Mouse (Mus musculus) left cerebral cortex, adult 11 months (tissue): ENCODE results near the gene Pdap1.

Experiments
- DNase-seq: peaks from one replicate; pipeline ENCODE4 v3.0.0; 2022; ENCODE audit warnings: low spot score

Gene Pdap1

DNA sequence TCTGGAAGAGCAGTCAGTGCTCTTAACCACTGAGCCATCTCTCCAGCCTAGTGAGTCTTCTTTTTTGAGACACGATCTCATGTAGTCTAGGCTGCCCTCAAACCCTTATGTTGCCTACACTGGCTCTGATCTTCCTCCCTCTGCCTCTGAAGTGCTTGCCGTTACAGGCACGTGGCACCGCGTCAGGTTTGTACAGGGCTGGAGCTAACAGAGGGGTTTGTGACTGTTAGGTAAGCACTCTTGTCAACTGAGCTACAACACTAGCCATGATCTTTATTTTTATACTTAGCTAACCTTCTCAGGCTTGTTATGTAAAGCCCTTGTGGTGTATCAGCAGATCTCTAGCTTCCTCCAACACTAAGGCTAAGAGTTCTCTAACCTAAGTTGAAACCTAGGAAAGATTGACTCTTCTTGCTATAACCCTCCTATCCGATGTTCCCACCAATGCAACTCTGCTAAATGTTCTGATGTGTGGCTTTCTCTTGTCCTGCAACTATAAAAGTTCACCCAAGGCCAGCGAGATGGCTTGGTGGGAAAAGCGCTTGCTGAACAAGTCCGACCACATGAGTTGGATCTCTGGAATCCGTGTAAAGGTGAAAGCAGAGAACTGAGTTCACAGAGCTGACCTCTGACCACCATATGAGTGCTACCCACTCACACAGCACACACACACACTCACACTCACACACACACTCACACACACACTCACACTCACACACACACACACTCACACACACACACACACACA lies 58.0 kb downstream of the Pdap1 start:
- DNase-seq = no peak
